Mouse (Mus musculus) forebrain, embryonic 14.5 days (tissue): ENCODE results near the gene Uggt1. TPM values are rescaled to one million over a fixed set of nuclear protein-coding genes. Genes with fewer than 3 reads are reported as not detected.

Source experiments
- ATAC-seq: fragments of 200-750 bp; cut with Nextera tagmentation; 2 replicates; pipeline ENCODE4 v1.8.0; 2017; ENCODE audit warnings: mild to moderate bottlenecking, moderate library complexity
- DNase-seq: peaks from one replicate; pipeline ENCODE4 v3.0.0-alpha.2; 2015; ENCODE audit warnings: low spot score
- H3K27ac ChIP-seq: fragments of 300-500 bp; sonication (generic); 2 replicates; pipeline ENCODE4 v1.5.1; 2014; ENCODE audit warnings: low read depth, mild to moderate bottlenecking, control low read depth, low read length, moderate library complexity
- H3K27me3 ChIP-seq: fragments of 300-500 bp; sonication (generic); replicated peaks from 2 replicates; pipeline ENCODE4 v1.6.1; 2014; ENCODE audit warnings: low read length, control low read depth, mixed read lengths; ENCODE audit not compliant: control insufficient read depth, insufficient read depth
- H3K36me3 ChIP-seq: fragments of 300-500 bp; sonication (generic); 2 replicates; pipeline ENCODE4 v1.6.1; 2014; ENCODE audit warnings: low read length, control low read depth; ENCODE audit not compliant: control insufficient read depth, insufficient read depth
- H3K4me1 ChIP-seq: fragments of 300-500 bp; sonication (generic); 2 replicates; pipeline ENCODE4 v1.6.1; 2014; ENCODE audit warnings: antibody characterized with exemption, low read length, control low read depth; ENCODE audit not compliant: control insufficient read depth, insufficient read depth
- H3K4me2 ChIP-seq: fragments of 300-500 bp; sonication (generic); 2 replicates; pipeline ENCODE4 v1.6.1; 2014; ENCODE audit warnings: mild to moderate bottlenecking, control low read depth, low read length
- H3K4me3 ChIP-seq: fragments of 300-500 bp; sonication (generic); 2 replicates; pipeline ENCODE4 v1.5.1; 2014; ENCODE audit warnings: low read depth, low read length, control low read depth
- H3K9ac ChIP-seq: fragments of 300-500 bp; sonication (generic); 2 replicates; pipeline ENCODE4 v1.6.1; 2014; ENCODE audit warnings: mild to moderate bottlenecking, low read length, control low read depth, moderate library complexity
- H3K9me3 ChIP-seq: fragments of 300-500 bp; sonication (generic); replicated peaks from 2 replicates; pipeline ENCODE4 v1.6.1; 2016; ENCODE audit warnings: low read length, control low read depth, mixed read lengths; ENCODE audit not compliant: control insufficient read depth
- WGBS: fragments of 180-500 bp; shearing (Covaris S2); extraction: QIAGEN DNeasy Blood & Tissue Kit; methylation state at CpG from one replicate; pipeline ENCODE4 v1.1.7; 2014; 5-methylcytosine and 5-hydroxymethylcytosine counted together
- polyA plus RNA-seq: library from polyadenylated mRNA; unstranded; fragments of >200 nt; fragmentation: Nextera tagmentation; extraction: Ambion mirVana; gene quantifications from 2 replicates; pipeline ENCODE4 v1.2.1, GENCODE M21; 2014

The Uggt1 gene
- polyA plus RNA-seq, 1 experiment from 2014 or later = 66.8 TPM

DNA sequence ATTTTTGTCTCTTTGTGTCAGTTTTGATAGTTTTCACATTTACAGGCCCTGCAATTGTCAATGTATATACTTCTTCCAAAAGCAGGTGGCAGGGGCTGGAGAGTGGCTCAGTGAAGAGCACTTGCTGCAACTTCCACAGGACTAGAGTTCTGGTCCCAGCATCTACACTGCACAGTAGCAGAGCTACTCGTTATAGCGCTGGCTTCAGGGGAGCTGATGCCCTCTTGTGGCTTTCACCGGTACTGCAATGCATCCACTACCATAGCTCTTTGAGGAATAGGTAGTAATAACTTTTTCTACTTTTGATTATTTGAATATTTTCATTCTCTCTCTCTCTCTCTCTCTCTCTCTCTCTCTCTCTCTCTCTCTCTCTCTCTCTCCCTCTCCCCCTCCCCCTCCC is 109.9 kb downstream of the Uggt1 start:
- Histone ChIP-seq H3K4me3 (no peak overlapping the region), H3K27me3 (no peaks in the 10 kb centered on the region), H3K9ac (no peak overlapping the region), H3K4me2 (no peak overlapping the region), H3K36me3 (no peaks in the 10 kb centered on the region), H3K27ac (no peak overlapping the region), H3K9me3 (no peaks in the 10 kb centered on the region), H3K4me1 (no peaks in the 10 kb centered on the region)
- DNase-seq = peak; percentile 82
- WGBS = 1% methylated on average over 3 of the region's 3 CpGs
- ATAC-seq = peak; percentile 73

DNA sequence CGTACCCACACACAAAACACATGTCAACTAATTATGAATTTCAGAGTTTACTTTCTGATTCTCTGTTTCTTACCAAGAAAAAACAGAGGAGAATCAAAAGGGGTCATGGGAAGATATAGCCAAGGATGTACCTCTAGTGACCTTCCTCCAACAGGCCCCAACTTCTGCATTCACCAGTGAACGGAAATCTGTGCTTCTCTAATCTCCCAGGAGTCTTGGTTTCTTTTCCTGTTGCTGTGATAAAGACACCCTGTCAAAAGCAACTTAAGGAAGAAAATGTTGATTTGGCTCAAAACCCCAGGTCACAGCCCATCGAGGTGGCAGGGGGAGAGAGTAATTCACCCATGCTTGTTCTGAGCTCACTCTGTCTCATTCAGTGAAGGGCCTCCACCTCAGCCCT is 110.9 kb downstream of the Uggt1 start:
- no peak for DNase-seq
- Histone ChIP-seq H3K27ac (no peak overlapping the region), H3K36me3 (no peaks in the 10 kb centered on the region)

DNA sequence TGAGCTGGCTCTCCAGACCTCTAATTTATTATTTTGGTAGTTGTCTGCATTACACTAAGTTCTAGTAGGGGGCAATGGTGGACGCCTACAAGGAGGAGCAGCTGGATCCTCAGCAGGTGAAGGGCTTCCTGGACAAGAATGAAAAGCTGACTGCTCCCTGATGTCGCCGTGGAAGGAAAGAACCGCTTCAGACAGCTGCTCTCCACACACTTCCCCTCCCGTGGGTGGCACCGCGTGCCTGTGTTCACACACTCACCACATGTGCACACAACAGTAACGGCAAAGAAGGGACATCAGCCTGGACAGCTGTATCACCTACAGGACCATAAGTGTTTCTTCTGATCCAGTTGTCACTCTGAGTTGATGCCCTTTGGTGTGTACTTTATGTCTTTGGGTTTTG is 111.5 kb downstream of the Uggt1 start:
- 82% methylated on average over 8 of the region's 8 CpGs for WGBS

More for the DNA sequence above, 110.9 kb downstream of the Uggt1 start:
- H3K4me1 ChIP-seq = no peaks in the 10 kb centered on the region
- no peaks in the 10 kb centered on the region for H3K9me3 ChIP-seq
- no peak overlapping the region for H3K4me3 ChIP-seq
- ATAC-seq = no peak
- no peak overlapping the region for H3K4me2 ChIP-seq
- no peaks in the 10 kb centered on the region for H3K27me3 ChIP-seq
- H3K9ac ChIP-seq = no peak overlapping the region
- WGBS = 78% methylated on average over 3 of the region's 3 CpGs

DNA sequence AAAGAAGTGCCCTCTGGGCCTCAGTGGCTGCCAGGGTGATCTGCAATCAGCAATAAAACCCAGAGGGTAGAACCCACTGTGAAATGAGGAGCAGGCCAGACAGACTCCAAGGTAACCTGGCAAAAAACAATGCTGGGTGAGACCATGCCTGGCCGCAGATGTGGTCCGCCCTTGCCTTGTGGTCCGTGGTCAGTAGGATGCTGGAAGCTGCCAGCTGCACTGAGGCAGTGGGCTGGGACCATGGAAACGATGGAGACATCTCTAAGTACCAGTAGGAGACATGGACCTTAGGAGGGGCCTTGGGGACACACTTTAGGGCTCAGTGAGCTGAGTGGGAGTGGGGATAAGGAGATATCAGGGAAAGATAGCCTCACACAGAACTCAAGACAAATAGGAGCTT is 112.3 kb downstream of the Uggt1 start:
- Histone ChIP-seq H3K27ac (no peak overlapping the region), H3K9ac (no peak overlapping the region), H3K27me3 (no peaks in the 10 kb centered on the region), H3K4me3 (no peak overlapping the region), H3K36me3 (no peaks in the 10 kb centered on the region), H3K4me1 (no peaks in the 10 kb centered on the region), H3K9me3 (no peaks in the 10 kb centered on the region), H3K4me2 (no peak overlapping the region)
- 71% methylated on average over 4 of the region's 4 CpGs for WGBS
- DNase-seq (no peak), ATAC-seq (no peak)

More for the DNA sequence above, 111.5 kb downstream of the Uggt1 start:
- H3K27me3 ChIP-seq = no peaks in the 10 kb centered on the region
- H3K4me2 ChIP-seq = no peak overlapping the region
- ATAC-seq (no peak), DNase-seq (no peak)
- no peak overlapping the region for H3K9ac ChIP-seq
- H3K36me3 ChIP-seq = no peaks in the 10 kb centered on the region
- no peak overlapping the region for H3K27ac ChIP-seq
- no peaks in the 10 kb centered on the region for H3K4me1 ChIP-seq
- H3K4me3 ChIP-seq = no peak overlapping the region
- no peaks in the 10 kb centered on the region for H3K9me3 ChIP-seq

DNA sequence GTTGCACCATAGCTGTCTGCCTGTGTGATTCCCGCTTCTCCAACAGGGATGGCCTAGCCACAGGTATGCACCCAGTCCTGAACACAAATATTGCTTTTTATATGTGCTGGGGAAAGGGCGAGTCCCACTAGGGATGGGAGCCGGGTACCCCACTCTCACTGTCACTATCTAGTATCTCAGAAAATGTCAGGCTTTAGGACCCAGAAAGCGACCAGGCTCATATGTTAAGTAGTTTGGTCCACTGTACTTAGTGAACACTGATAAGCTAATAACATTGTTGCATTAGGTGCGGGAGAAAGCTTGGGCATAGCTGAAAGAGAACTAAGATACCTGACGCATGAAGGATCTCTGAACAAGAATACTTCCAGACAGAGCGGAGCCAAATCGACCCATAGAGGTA is 112.8 kb downstream of the Uggt1 start:
- 80% methylated on average over 8 of the region's 8 CpGs for WGBS
- Histone ChIP-seq H3K9me3 (no peaks in the 10 kb centered on the region), H3K4me1 (no peaks in the 10 kb centered on the region), H3K9ac (no peak overlapping the region), H3K4me3 (no peak overlapping the region), H3K27ac (no peak overlapping the region), H3K36me3 (no peaks in the 10 kb centered on the region), H3K4me2 (no peak overlapping the region), H3K27me3 (no peaks in the 10 kb centered on the region)
- DNase-seq (no peak), ATAC-seq (no peak)

DNA sequence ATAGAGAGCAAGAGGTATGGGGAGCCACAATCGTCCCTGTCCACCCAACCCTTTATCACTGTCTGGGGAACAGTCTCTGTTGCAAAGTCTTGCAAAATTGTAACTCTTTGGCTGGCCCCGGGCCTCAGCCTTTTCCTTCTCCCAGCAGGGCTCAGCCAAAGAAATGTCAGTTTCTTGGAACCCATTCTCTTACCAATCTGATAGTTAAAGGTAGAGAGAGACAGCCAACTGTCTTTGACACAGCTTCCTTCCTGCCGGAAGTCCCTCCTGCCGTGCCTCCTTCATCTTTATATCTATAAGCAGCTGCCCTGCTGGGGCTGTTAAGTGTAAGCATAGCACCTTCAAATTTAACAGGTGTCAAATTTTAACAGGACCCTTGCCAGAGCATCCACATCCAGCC is 113.4 kb downstream of the Uggt1 start:
- Histone ChIP-seq H3K27ac (no peak overlapping the region), H3K4me3 (no peak overlapping the region), H3K27me3 (no peaks in the 10 kb centered on the region), H3K4me2 (no peak overlapping the region), H3K9ac (no peak overlapping the region), H3K4me1 (no peaks in the 10 kb centered on the region), H3K36me3 (no peaks in the 10 kb centered on the region), H3K9me3 (no peaks in the 10 kb centered on the region)
- ATAC-seq (no peak), DNase-seq (no peak)
- WGBS = 46% methylated on average over 4 of the region's 4 CpGs

DNA sequence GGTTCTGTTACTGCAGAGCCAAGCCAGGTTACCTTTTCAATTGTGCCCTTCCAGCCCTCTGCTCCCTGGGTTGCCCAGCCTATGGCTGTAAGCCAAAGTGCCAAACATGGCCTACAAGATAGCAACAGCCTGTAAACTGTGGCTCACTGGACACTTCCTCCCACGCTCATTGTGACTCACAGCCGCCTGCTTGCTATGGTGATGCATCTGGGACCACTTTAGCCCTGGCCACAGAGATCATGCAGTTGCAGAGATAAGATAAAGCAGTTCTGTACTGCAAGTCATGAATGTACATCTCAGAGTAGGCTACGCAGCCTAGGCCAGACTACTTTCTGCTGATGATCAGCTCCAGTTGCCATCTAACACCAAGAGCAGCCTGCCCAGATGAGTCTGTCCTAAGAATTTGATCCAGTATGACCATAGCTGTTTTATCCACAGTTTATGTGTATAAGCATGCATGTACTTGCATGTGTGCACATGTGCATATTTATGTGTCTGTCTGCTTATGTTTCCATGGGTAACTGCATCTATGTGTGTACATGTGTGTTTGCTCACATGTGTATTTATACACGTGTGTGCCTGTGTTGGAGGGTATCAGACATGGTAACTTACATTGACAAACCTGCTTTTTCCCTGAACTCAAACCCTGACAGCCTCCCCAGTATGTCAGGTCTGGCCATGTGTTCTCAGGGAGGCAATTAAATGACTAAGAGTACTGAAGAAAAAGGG is 114.0 kb downstream of the Uggt1 start:
- H3K4me1 ChIP-seq = no peaks in the 10 kb centered on the region
- no peaks in the 10 kb centered on the region for H3K9me3 ChIP-seq
- ATAC-seq (no peak), DNase-seq (no peak)
- no peaks in the 10 kb centered on the region for H3K27me3 ChIP-seq
- H3K4me2 ChIP-seq = no peak overlapping the region
- no peak overlapping the region for H3K4me3 ChIP-seq
- H3K9ac ChIP-seq = no peak overlapping the region
- 90% methylated on average over 4 of the region's 4 CpGs for WGBS
- no peaks in the 10 kb centered on the region for H3K36me3 ChIP-seq
- H3K27ac ChIP-seq = no peak overlapping the region

DNA sequence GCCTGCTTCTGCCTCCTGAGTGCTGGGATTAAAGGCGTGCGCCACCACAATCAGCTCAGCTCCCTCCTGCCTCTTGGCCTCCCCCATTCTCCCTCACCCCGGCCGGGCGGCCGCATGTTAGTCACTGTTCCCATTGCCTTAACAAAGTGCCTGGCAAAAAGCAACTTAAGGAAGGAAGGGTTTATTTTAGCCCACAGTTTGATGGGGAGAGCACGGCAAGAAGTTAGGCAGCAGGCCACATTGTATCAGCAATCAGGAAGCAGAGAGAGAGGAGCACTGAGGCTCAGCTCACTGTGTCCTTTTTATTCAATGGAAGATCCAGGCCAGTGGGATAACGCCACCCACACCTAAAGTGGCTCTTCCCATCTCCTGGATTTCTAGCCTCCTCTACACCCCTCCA is 114.6 kb downstream of the Uggt1 start:
- no peaks in the 10 kb centered on the region for H3K36me3 ChIP-seq
- no peaks in the 10 kb centered on the region for H3K4me1 ChIP-seq
- DNase-seq (no peak), ATAC-seq (no peak)
- H3K9ac ChIP-seq = no peak overlapping the region
- H3K27ac ChIP-seq = no peak overlapping the region
- no peaks in the 10 kb centered on the region for H3K27me3 ChIP-seq
- no peaks in the 10 kb centered on the region for H3K9me3 ChIP-seq
- H3K4me2 ChIP-seq = no peak overlapping the region
- H3K4me3 ChIP-seq = no peak overlapping the region
- 93% methylated on average over 8 of the region's 8 CpGs for WGBS

DNA sequence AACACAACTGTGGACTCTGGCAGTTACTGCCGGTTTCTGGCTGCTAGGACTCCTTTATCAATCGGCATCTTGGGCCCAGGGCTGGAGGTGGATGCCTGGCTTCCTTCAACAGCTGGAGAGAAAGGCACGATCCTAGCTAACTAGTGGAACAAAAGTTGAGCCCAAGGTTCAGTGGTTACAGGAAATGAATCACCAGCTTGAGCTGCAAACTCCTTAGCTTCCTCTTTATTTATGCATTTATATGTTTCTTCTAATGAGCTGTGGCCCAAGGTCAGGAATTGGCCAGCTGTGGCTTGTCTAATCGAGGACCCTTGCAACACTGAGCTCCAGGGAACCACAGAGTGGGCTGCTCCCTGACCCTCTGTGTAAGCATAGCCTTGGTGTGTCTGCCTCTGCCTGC is 115.4 kb downstream of the Uggt1 start:
- 80% methylated on average over 4 of the region's 4 CpGs for WGBS
- no peaks in the 10 kb centered on the region for H3K4me1 ChIP-seq
- H3K27me3 ChIP-seq = no peaks in the 10 kb centered on the region
- H3K36me3 ChIP-seq = no peaks in the 10 kb centered on the region
- H3K4me2 ChIP-seq = no peak overlapping the region
- H3K4me3 ChIP-seq = no peak overlapping the region
- DNase-seq (no peak), ATAC-seq (no peak)
- no peak overlapping the region for H3K27ac ChIP-seq
- no peak overlapping the region for H3K9ac ChIP-seq
- no peaks in the 10 kb centered on the region for H3K9me3 ChIP-seq
